Mouse (Mus musculus) hindbrain, embryonic 11.5 days (tissue): ENCODE measurements around the gene Nrm. TPM values are rescaled to one million over a fixed set of nuclear protein-coding genes. Genes with fewer than 3 reads are reported as not detected.

Experiments used
- ATAC-seq: fragments of 200-750 bp; cut with Nextera tagmentation; 2 replicates; pipeline ENCODE4 v1.8.0; 2017; ENCODE audit warnings: mild to moderate bottlenecking, moderate TSS enrichment, moderate library complexity; ENCODE audit not compliant: low FRiP score
- DNase-seq: peaks from one replicate; pipeline ENCODE4 v3.0.0-alpha.2; 2015; ENCODE audit warnings: low spot score
- H3K27ac ChIP-seq: fragments of 300-500 bp; sonication (generic); 2 replicates; pipeline ENCODE4 v1.5.1; 2014; ENCODE audit warnings: mild to moderate bottlenecking, low read depth, low read length
- H3K27me3 ChIP-seq: fragments of 300-500 bp; sonication (generic); 2 replicates; pipeline ENCODE4 v1.6.1; 2014; ENCODE audit warnings: mild to moderate bottlenecking, low read length, moderate library complexity, mixed read lengths; ENCODE audit not compliant: control insufficient read depth, insufficient read depth
- H3K36me3 ChIP-seq: fragments of 300-500 bp; sonication (generic); 2 replicates; pipeline ENCODE4 v1.6.1; 2014; ENCODE audit warnings: mild to moderate bottlenecking, low read length, moderate library complexity, mixed read lengths; ENCODE audit not compliant: control insufficient read depth, insufficient read depth
- H3K4me1 ChIP-seq: fragments of 300-500 bp; sonication (generic); replicated peaks from 2 replicates; pipeline ENCODE4 v1.6.1; 2014; ENCODE audit warnings: low read length, mixed read lengths; ENCODE audit not compliant: control insufficient read depth, insufficient read depth
- H3K4me2 ChIP-seq: fragments of 300-500 bp; sonication (generic); replicated peaks from 2 replicates; pipeline ENCODE4 v1.6.1; 2014; ENCODE audit warnings: mild to moderate bottlenecking, low read depth, low read length
- H3K4me3 ChIP-seq: fragments of 300-500 bp; sonication (generic); 2 replicates; pipeline ENCODE4 v1.5.1; 2014; ENCODE audit warnings: low read depth, low read length
- H3K9ac ChIP-seq: fragments of 300-500 bp; sonication (generic); 2 replicates; pipeline ENCODE4 v1.6.1; 2014; ENCODE audit warnings: low read depth, low read length
- H3K9me3 ChIP-seq: fragments of 300-500 bp; sonication (generic); 2 replicates; pipeline ENCODE4 v1.6.1; 2016; ENCODE audit warnings: low read length; ENCODE audit not compliant: control insufficient read depth
- WGBS: fragments of 180-500 bp; shearing (Covaris S2); extraction: QIAGEN DNeasy Blood & Tissue Kit; methylation state at CpG from one replicate; pipeline ENCODE4 v1.1.7; 2014; 5-methylcytosine and 5-hydroxymethylcytosine counted together
- polyA plus RNA-seq: library from polyadenylated mRNA; unstranded; fragments of >200 nt; fragmentation: Nextera tagmentation; extraction: Ambion mirVana; gene quantifications from 2 replicates; pipeline ENCODE4 v1.2.1, GENCODE M21; 2014

Gene Nrm
- polyA plus RNA-seq, 1 experiment from 2014 or later, result 49.2 TPM

GRCm38 (mm10) chr17:35820111-35820510 is 41.0 kb upstream of the Nrm start:
- 85% methylated on average over 5 of the region's 5 CpGs for WGBS
- Histone ChIP-seq H3K4me1 (0 out of 2 replicates have a peak, but pooled peaks cover 3% of the 10 kb centered on the region), H3K9ac (no peak overlapping the region), H3K36me3 (no peaks in the 10 kb centered on the region), H3K4me2 (no peak overlapping the region), H3K9me3 (no peaks in the 10 kb centered on the region), H3K27me3 (peaks cover 12% of the 10 kb centered on the region; the same call in 1 of the 2 replicates), H3K4me3 (no peak overlapping the region), H3K27ac (no peak overlapping the region)
- DNase-seq, result no peak
- ATAC-seq, result no peak

- H3K4me3 ChIP-seq, result peak within 1 kb of the TSS; percentile 58
- DNase-seq (peak; percentile 67), ATAC-seq (no peak)
- H3K36me3 ChIP-seq, result no peaks in the 10 kb centered on the region
- H3K4me1 ChIP-seq, result 0 out of 2 replicates have a peak, but pooled peaks cover 3% of the 10 kb centered on the region
- peak within 1 kb of the TSS; percentile 90 for H3K4me2 ChIP-seq
- H3K9ac ChIP-seq, result peak within 1 kb of the TSS; percentile 51
- peaks cover 12% of the 10 kb centered on the region; the same call in 1 of the 2 replicates for H3K27me3 ChIP-seq
- no peak within 1 kb of the TSS for H3K27ac ChIP-seq
- under 1% methylated on average over 62 of the region's 62 CpGs for WGBS
- H3K9me3 ChIP-seq, result no peaks in the 10 kb centered on the region
Observed at GRCm38 (mm10) chr17:35821439-35822430, 39.4 kb upstream of the Nrm start, which contains the start of gene Ier3. Gene Ier3, plus strand, starts transcription at chr17:35821684.

GRCm38 (mm10) chr17:35822564-35822963 is 38.6 kb upstream of the Nrm start:
- H3K27ac ChIP-seq, result no peak overlapping the region

GRCm38 (mm10) chr17:35822964-35823937 is 37.9 kb upstream of the Nrm start, which contains the start of gene Flot1:
Gene Flot1, plus strand, starts transcription at chr17:35823230.
- ATAC-seq (peak; percentile 91), DNase-seq (peak; percentile 91)
- under 1% methylated on average over 44 of the region's 47 CpGs for WGBS
- Histone ChIP-seq H3K4me1 (0 out of 2 replicates have a peak, but pooled peaks cover 3% of the 10 kb centered on the region), H3K4me3 (peak within 1 kb of the TSS; percentile 58), H3K27me3 (peaks cover 12% of the 10 kb centered on the region; the same call in 1 of the 2 replicates), H3K27ac (peak within 1 kb of the TSS; percentile 77), H3K9ac (peak within 1 kb of the TSS; percentile 57), H3K36me3 (no peaks in the 10 kb centered on the region), H3K4me2 (peak within 1 kb of the TSS; percentile 90), H3K9me3 (no peaks in the 10 kb centered on the region)

More at GRCm38 (mm10) chr17:35822564-35822963, 38.6 kb upstream of the Nrm start:
- H3K4me3 ChIP-seq, result peak overlapping the region; percentile 58
- 3% methylated on average over 11 of the region's 11 CpGs for WGBS
- peaks cover 12% of the 10 kb centered on the region; the same call in 1 of the 2 replicates for H3K27me3 ChIP-seq
- H3K36me3 ChIP-seq, result no peaks in the 10 kb centered on the region
- peak overlapping the region; percentile 90 for H3K4me2 ChIP-seq
- peak overlapping the region; percentile 13; the same call in 1 of the 2 replicates for H3K9ac ChIP-seq
- H3K4me1 ChIP-seq, result 0 out of 2 replicates have a peak, but pooled peaks cover 3% of the 10 kb centered on the region
- no peaks in the 10 kb centered on the region for H3K9me3 ChIP-seq
- peak; percentile 53 for ATAC-seq
- no peak for DNase-seq

GRCm38 (mm10) chr17:35824402-35824801 is 36.7 kb upstream of the Nrm start:
- no peak overlapping the region for H3K9ac ChIP-seq
- no peak overlapping the region for H3K27ac ChIP-seq
- ATAC-seq (no peak), DNase-seq (no peak)
- WGBS, result 58% methylated on average over 7 of the region's 7 CpGs
- no peaks in the 10 kb centered on the region for H3K9me3 ChIP-seq
- no peaks in the 10 kb centered on the region for H3K36me3 ChIP-seq
- H3K27me3 ChIP-seq, result peaks cover 10% of the 10 kb centered on the region; the same call in 1 of the 2 replicates
- H3K4me2 ChIP-seq, result no peak overlapping the region; the same call in 1 of the 2 replicates
- H3K4me3 ChIP-seq, result no peak overlapping the region
- H3K4me1 ChIP-seq, result 0 out of 2 replicates have a peak, but pooled peaks cover 3% of the 10 kb centered on the region

GRCm38 (mm10) chr17:35825109-35825850 is 35.8 kb upstream of the Nrm start:
- Histone ChIP-seq H3K9ac (no peak overlapping the region), H3K27me3 (peaks cover 7% of the 10 kb centered on the region; the same call in 1 of the 2 replicates), H3K36me3 (no peaks in the 10 kb centered on the region), H3K9me3 (no peaks in the 10 kb centered on the region), H3K4me1 (0 out of 2 replicates have a peak, but pooled peaks cover 7% of the 10 kb centered on the region), H3K4me2 (no peak overlapping the region), H3K4me3 (no peak overlapping the region), H3K27ac (no peak overlapping the region)
- 95% methylated on average over 13 of the region's 13 CpGs for WGBS
- DNase-seq (no peak), ATAC-seq (no peak)

GRCm38 (mm10) chr17:35829737-35830136 is 31.4 kb upstream of the Nrm start:
- Histone ChIP-seq H3K9ac (no peak overlapping the region), H3K4me3 (no peak overlapping the region), H3K9me3 (no peaks in the 10 kb centered on the region), H3K4me1 (peaks cover 5% of the 10 kb centered on the region), H3K27ac (no peak overlapping the region), H3K4me2 (no peak overlapping the region; the same call in 1 of the 2 replicates), H3K36me3 (peaks cover 12% of the 10 kb centered on the region), H3K27me3 (no peaks in the 10 kb centered on the region)
- peak; percentile 57; the same call in 1 of the 2 replicates for ATAC-seq
- 4% methylated on average over 21 of the region's 21 CpGs for WGBS
- DNase-seq, result peak; percentile 84
